In genomic region chr7:79506531-79507090, GRCm38 (mm10) we compare ENCODE assay signal across 9 mouse cellular contexts. TPM values are rescaled to one million over a fixed set of nuclear protein-coding genes. Genes with fewer than 3 reads are reported as not detected.
DNase-seq lines count a peak whose midpoint lies in the region; ATAC-seq and TF ChIP-seq lines count a peak whose summit lies in the region.
"Had no signal": no experiment of that assay in that cellular context is flagged by ENCODE, and none has a peak within 500 bp of the region (broad histone marks: within the 10 kb centered on the region; RNA-seq: fewer than 3 reads in every experiment).

No protein-coding gene starts in this region.

- no peak for ATAC-seq in embryonic facial prominence, embryonic 11.5 days (replicated peaks; ENCODE audit: insufficient number of reproducible peaks, low FRiP score, low TSS enrichment, low read depth)
- ATAC-seq in hindbrain, embryonic 12.5 days (ENCODE audit: low FRiP score): no peak
- ATAC-seq in midbrain, embryonic 15.5 days (replicated peaks): no peak

- peak overlapping the region; percentile 23 for H3K4me3 ChIP-seq in embryonic facial prominence, embryonic 11.5 days (ENCODE audit: low read depth, low read length)
- H3K4me3 ChIP-seq in hindbrain, embryonic 12.5 days: peak overlapping the region; percentile 84
- H3K4me3 ChIP-seq in midbrain, embryonic 15.5 days: peak overlapping the region; percentile 79
- H3K4me3 ChIP-seq in gastrocnemius, adult 2 months: no peak overlapping the region
- H3K4me3 ChIP-seq: lung, embryonic 15.5 days had no signal

- H3K27ac ChIP-seq in embryonic facial prominence, embryonic 11.5 days (replicated peaks; ENCODE audit: low read depth, low read length): no peak overlapping the region
- H3K27ac ChIP-seq in hindbrain, embryonic 12.5 days: peak overlapping the region; percentile 98
- H3K27ac ChIP-seq in midbrain, embryonic 15.5 days: peak overlapping the region; percentile 89
- H3K27ac ChIP-seq in gastrocnemius, adult 2 months: no peak overlapping the region
- H3K27ac ChIP-seq: lung, embryonic 15.5 days had no signal

- H3K36me3 ChIP-seq in embryonic facial prominence, embryonic 11.5 days (replicated peaks; ENCODE audit: control insufficient read depth, insufficient read depth, low read depth, low read length): no peaks in the 10 kb centered on the region
- peaks cover 26% of the 10 kb centered on the region for H3K36me3 ChIP-seq in hindbrain, embryonic 12.5 days
- no peaks in the 10 kb centered on the region for H3K36me3 ChIP-seq in midbrain, embryonic 15.5 days (replicated peaks)
- H3K36me3 ChIP-seq: lung, embryonic 15.5 days had no signal

- H3K27me3 ChIP-seq in embryonic facial prominence, embryonic 11.5 days (ENCODE audit: control insufficient read depth, insufficient read depth, low read length): peaks cover 90% of the 10 kb centered on the region
- H3K27me3 ChIP-seq in hindbrain, embryonic 12.5 days: peaks cover 78% of the 10 kb centered on the region
- H3K27me3 ChIP-seq in midbrain, embryonic 15.5 days (replicated peaks): peaks cover 16% of the 10 kb centered on the region; the same call in 1 of the 2 replicates

- WGBS in embryonic facial prominence, embryonic 11.5 days: 3% methylated on average over 6 of the region's 6 CpGs
- 3% methylated on average over 6 of the region's 6 CpGs for WGBS in hindbrain, embryonic 12.5 days
- 1% methylated on average over 6 of the region's 6 CpGs for WGBS in midbrain, embryonic 15.5 days

- TF ChIP-seq CTCF in brain, embryonic 14.5 days (IDR thresholded peaks at IDR 0.05; ENCODE audit: borderline replicate concordance, extremely low read depth, insufficient read depth, insufficient read length): no peak
- TF ChIP-seq CTCF in gastrocnemius, adult 2 months (IDR thresholded peaks at IDR 0.05): no peak

- TF ChIP-seq POLR2A in brain, embryonic 14.5 days (IDR thresholded peaks at IDR 0.05; ENCODE audit: borderline replicate concordance, extremely low read depth, insufficient read depth, insufficient read length, poor library complexity, severe bottlenecking): no peak

- H3K9ac ChIP-seq in embryonic facial prominence, embryonic 11.5 days (replicated peaks; ENCODE audit: low read length): no peak overlapping the region; the same call in 1 of the 2 replicates
- H3K9ac ChIP-seq in hindbrain, embryonic 12.5 days: peak overlapping the region; percentile 98
- peak overlapping the region; percentile 73 for H3K9ac ChIP-seq in midbrain, embryonic 15.5 days
- H3K9ac ChIP-seq: lung, embryonic 15.5 days had no signal

- peak; percentile 59 for DNase-seq in brain, embryonic 14.5 days (ENCODE audit: low read depth)
- no peak for DNase-seq in embryonic facial prominence, embryonic 11.5 days (ENCODE audit: low spot score)
- DNase-seq in gastrocnemius, adult 2 months: no peak
- DNase-seq in retina, embryonic 14.5 days (ENCODE audit: low spot score): no peak
- no peak for DNase-seq in kidney, postnatal 14 days
- DNase-seq: heart, adult 18-20 months had no signal

- H3K4me2 ChIP-seq in embryonic facial prominence, embryonic 11.5 days (ENCODE audit: low read depth, low read length): no peak overlapping the region
- peak overlapping the region; percentile 84 for H3K4me2 ChIP-seq in hindbrain, embryonic 12.5 days (replicated peaks)
- H3K4me2 ChIP-seq in midbrain, embryonic 15.5 days: peak overlapping the region; percentile 73
- H3K4me2 ChIP-seq: lung, embryonic 15.5 days had no signal

- intact Hi-C loops in gastrocnemius, adult 2 months (cut with DNase I): no loop called here

- peaks cover 8% of the 10 kb centered on the region; the same call in 1 of the 2 replicates for H3K4me1 ChIP-seq in embryonic facial prominence, embryonic 11.5 days (ENCODE audit: control insufficient read depth, insufficient read depth, low read length)
- peaks cover 43% of the 10 kb centered on the region for H3K4me1 ChIP-seq in hindbrain, embryonic 12.5 days
- H3K4me1 ChIP-seq in midbrain, embryonic 15.5 days: peaks cover 81% of the 10 kb centered on the region

- H3K9me3 ChIP-seq in embryonic facial prominence, embryonic 11.5 days (replicated peaks; ENCODE audit: control insufficient read depth, low read length): no peaks in the 10 kb centered on the region
- no peaks in the 10 kb centered on the region for H3K9me3 ChIP-seq in hindbrain, embryonic 12.5 days (replicated peaks)
- no peaks in the 10 kb centered on the region for H3K9me3 ChIP-seq in midbrain, embryonic 15.5 days
- H3K9me3 ChIP-seq: lung, embryonic 15.5 days had no signal

RNA-seq across cellular contexts. Expression of gene Polg, which starts 40.4 kb away (rescaled TPM):
- polyA plus RNA-seq in brain, embryonic 14.5 days (2012; rRNA removed): 44.7 and 55.4 TPM in 2 replicates
- 19.7 and 21.3 TPM in 2 replicates for polyA plus RNA-seq in embryonic facial prominence, embryonic 11.5 days (2014; fragmentation: Nextera tagmentation; extraction: Ambion mirVana)
- polyA plus RNA-seq in hindbrain, embryonic 12.5 days (2016; fragmentation: Nextera tagmentation; extraction: Ambion mirVana): 40.1 and 42.0 TPM in 2 replicates
- 22.7 and 27.0 TPM in 2 replicates for polyA plus RNA-seq in midbrain, embryonic 15.5 days (2015; fragmentation: Nextera tagmentation; extraction: Ambion mirVana)
- total RNA-seq in gastrocnemius, adult 2 months (2021): 10 to 100 TPM; 35.2 to 38.4 TPM

Comparison
In these comparisons a context has a peak if more than half of its experiments do, and no peak if none do; other contexts are left out.
1. H3K27ac ChIP-seq: peak in hindbrain, embryonic 12.5 days (single experiment) and midbrain, embryonic 15.5 days (single experiment); none in embryonic facial prominence, embryonic 11.5 days (single experiment) and gastrocnemius, adult 2 months (single experiment).